Mouse (Mus musculus) forebrain, embryonic 15.5 days (tissue): ENCODE results near the gene Irak3. TPM values are rescaled to one million over a fixed set of nuclear protein-coding genes. Genes with fewer than 3 reads are reported as not detected.
A peak's percentile ranks its signal among the peaks of the same experiment; 100 is the strongest.

Source experiments
- ATAC-seq: fragments of 200-750 bp; cut with Nextera tagmentation; replicated peaks from 2 replicates; pipeline ENCODE4 v1.8.0; 2017; ENCODE audit warnings: mild to moderate bottlenecking, moderate TSS enrichment, moderate library complexity
- H3K27ac ChIP-seq: fragments of 300-500 bp; sonication (generic); replicated peaks from 2 replicates; pipeline ENCODE4 v1.5.1; 2015; ENCODE audit warnings: mild to moderate bottlenecking, inconsistent platforms
- H3K27me3 ChIP-seq: fragments of 300-500 bp; sonication (generic); 2 replicates; pipeline ENCODE4 v1.6.1; 2015; ENCODE audit warnings: inconsistent platforms
- H3K36me3 ChIP-seq: fragments of 300-500 bp; sonication (generic); 2 replicates; pipeline ENCODE4 v1.6.1; 2015; ENCODE audit warnings: mild to moderate bottlenecking, inconsistent platforms
- H3K4me1 ChIP-seq: fragments of 300-500 bp; sonication (generic); 2 replicates; pipeline ENCODE4 v1.6.1; 2015; ENCODE audit warnings: inconsistent platforms
- H3K4me2 ChIP-seq: fragments of 300-500 bp; sonication (generic); replicated peaks from 2 replicates; pipeline ENCODE4 v1.6.1; 2015; ENCODE audit warnings: mild to moderate bottlenecking, inconsistent platforms
- H3K4me3 ChIP-seq: fragments of 300-500 bp; sonication (generic); 2 replicates; pipeline ENCODE4 v1.5.1; 2015; ENCODE audit warnings: mild to moderate bottlenecking, inconsistent platforms
- H3K9ac ChIP-seq: fragments of 300-500 bp; sonication (generic); replicated peaks from 2 replicates; pipeline ENCODE4 v1.6.1; 2015; ENCODE audit warnings: mild to moderate bottlenecking, inconsistent platforms
- H3K9me3 ChIP-seq: fragments of 300-500 bp; sonication (generic); 2 replicates; pipeline ENCODE4 v1.6.1; 2016; ENCODE audit warnings: inconsistent platforms
- WGBS: fragments of 180-500 bp; shearing (Covaris S2); methylation state at CpG from one replicate; pipeline ENCODE4 v1.1.7; 2015; ENCODE audit warnings: mixed read lengths; 5-methylcytosine and 5-hydroxymethylcytosine counted together
- polyA plus RNA-seq: library from polyadenylated mRNA; unstranded; fragments of >200 nt; fragmentation: Nextera tagmentation; extraction: Ambion mirVana; gene quantifications from 2 replicates; pipeline ENCODE4 v1.2.1, GENCODE M21; 2015

Irak3 gene
- polyA plus RNA-seq: 0.19 and 0.34 TPM in 2 replicates

- Histone ChIP-seq H3K36me3 (no peaks in the 10 kb centered on the region), H3K9me3 (no peaks in the 10 kb centered on the region), H3K27ac (no peak within 1 kb of the TSS), H3K4me1 (peaks cover 9% of the 10 kb centered on the region), H3K27me3 (peaks cover 12% of the 10 kb centered on the region; the same call in 1 of the 2 replicates), H3K9ac (peak within 1 kb of the TSS; percentile 27), H3K4me2 (peak within 1 kb of the TSS; percentile 83), H3K4me3 (peak within 1 kb of the TSS; percentile 45)
- peak; percentile 69 for ATAC-seq
- WGBS: 1% methylated on average over 13 of the region's 13 CpGs
Measured at GRCm38 (mm10) chr10:120201961-120202402, at the start of gene Irak3. Gene Irak3, minus strand, starts transcription at chr10:120202130.

GRCm38 (mm10) chr10:120250911-120251683 is 49.2 kb upstream of the Irak3 start:
- H3K36me3 ChIP-seq: no peaks in the 10 kb centered on the region
- H3K4me1 ChIP-seq: no peaks in the 10 kb centered on the region
- WGBS: 50% methylated on average over 11 of the region's 11 CpGs
- H3K4me2 ChIP-seq: no peak overlapping the region
- no peaks in the 10 kb centered on the region for H3K9me3 ChIP-seq
- H3K27ac ChIP-seq: no peak overlapping the region
- ATAC-seq: no peak
- H3K4me3 ChIP-seq: no peak overlapping the region
- H3K9ac ChIP-seq: no peak overlapping the region
- no peaks in the 10 kb centered on the region for H3K27me3 ChIP-seq

- WGBS: 47% methylated on average over 9 of the region's 9 CpGs
- H3K4me1 ChIP-seq: no peaks in the 10 kb centered on the region
- H3K36me3 ChIP-seq: no peaks in the 10 kb centered on the region
- no peak overlapping the region for H3K9ac ChIP-seq
- no peaks in the 10 kb centered on the region for H3K9me3 ChIP-seq
- H3K4me2 ChIP-seq: no peak overlapping the region
- H3K27ac ChIP-seq: no peak overlapping the region
- no peaks in the 10 kb centered on the region for H3K27me3 ChIP-seq
- ATAC-seq: no peak
- no peak overlapping the region for H3K4me3 ChIP-seq
Measured at GRCm38 (mm10) chr10:120246994-120247750, 45.2 kb upstream of the Irak3 start.

GRCm38 (mm10) chr10:120245681-120246080 is 43.8 kb upstream of the Irak3 start:
- Histone ChIP-seq H3K27me3 (no peaks in the 10 kb centered on the region), H3K27ac (no peak overlapping the region), H3K36me3 (no peaks in the 10 kb centered on the region), H3K4me3 (no peak overlapping the region), H3K9ac (no peak overlapping the region), H3K4me1 (no peaks in the 10 kb centered on the region), H3K9me3 (no peaks in the 10 kb centered on the region), H3K4me2 (no peak overlapping the region)
- 85% methylated on average over 5 of the region's 5 CpGs for WGBS
- ATAC-seq: no peak

- Histone ChIP-seq H3K36me3 (no peaks in the 10 kb centered on the region), H3K9ac (no peak overlapping the region), H3K27me3 (no peaks in the 10 kb centered on the region), H3K4me2 (no peak overlapping the region), H3K4me3 (no peak overlapping the region), H3K9me3 (no peaks in the 10 kb centered on the region), H3K27ac (no peak overlapping the region), H3K4me1 (no peaks in the 10 kb centered on the region)
- ATAC-seq: no peak
- 83% methylated on average over 6 of the region's 6 CpGs for WGBS
Measured at GRCm38 (mm10) chr10:120242421-120242820, 40.5 kb upstream of the Irak3 start.

- H3K9me3 ChIP-seq: no peaks in the 10 kb centered on the region
- no peaks in the 10 kb centered on the region for H3K36me3 ChIP-seq
- no peak for ATAC-seq
- no peaks in the 10 kb centered on the region for H3K27me3 ChIP-seq
- H3K4me3 ChIP-seq: no peak overlapping the region
- no peak overlapping the region for H3K9ac ChIP-seq
- no peak overlapping the region for H3K4me2 ChIP-seq
- 71% methylated on average over 6 of the region's 6 CpGs for WGBS
- H3K4me1 ChIP-seq: no peaks in the 10 kb centered on the region
- H3K27ac ChIP-seq: no peak overlapping the region
Measured at GRCm38 (mm10) chr10:120239476-120239875, 37.5 kb upstream of the Irak3 start.

- H3K4me2 ChIP-seq: no peak overlapping the region
- no peak for ATAC-seq
- no peaks in the 10 kb centered on the region for H3K9me3 ChIP-seq
- no peak overlapping the region for H3K4me3 ChIP-seq
- 84% methylated on average over 8 of the region's 8 CpGs for WGBS
- H3K4me1 ChIP-seq: no peaks in the 10 kb centered on the region
- no peaks in the 10 kb centered on the region for H3K36me3 ChIP-seq
- H3K9ac ChIP-seq: no peak overlapping the region
- H3K27me3 ChIP-seq: no peaks in the 10 kb centered on the region
- no peak overlapping the region for H3K27ac ChIP-seq
Measured at GRCm38 (mm10) chr10:120238241-120238640, 36.3 kb upstream of the Irak3 start.

- H3K27ac ChIP-seq: no peak overlapping the region
- WGBS: 81% methylated on average over 9 of the region's 9 CpGs
- H3K9ac ChIP-seq: no peak overlapping the region
- H3K36me3 ChIP-seq: peaks cover 7% of the 10 kb centered on the region
- H3K27me3 ChIP-seq: no peaks in the 10 kb centered on the region
- H3K4me2 ChIP-seq: no peak overlapping the region
- no peak overlapping the region for H3K4me3 ChIP-seq
- no peaks in the 10 kb centered on the region for H3K9me3 ChIP-seq
- no peak for ATAC-seq
- H3K4me1 ChIP-seq: no peaks in the 10 kb centered on the region
Measured at GRCm38 (mm10) chr10:120236855-120237254, 34.9 kb upstream of the Irak3 start.

- no peak overlapping the region for H3K4me3 ChIP-seq
- H3K4me2 ChIP-seq: no peak overlapping the region
- no peak overlapping the region for H3K27ac ChIP-seq
- WGBS: 35% methylated on average over 18 of the region's 18 CpGs
- peaks cover 8% of the 10 kb centered on the region; the same call in 1 of the 2 replicates for H3K4me1 ChIP-seq
- peak; percentile 26; the same call in 1 of the 2 replicates for ATAC-seq
- no peaks in the 10 kb centered on the region for H3K9me3 ChIP-seq
- no peak overlapping the region for H3K9ac ChIP-seq
- peaks cover 30% of the 10 kb centered on the region for H3K36me3 ChIP-seq
- H3K27me3 ChIP-seq: no peaks in the 10 kb centered on the region
Measured at GRCm38 (mm10) chr10:120233655-120234367, 31.9 kb upstream of the Irak3 start.

- no peak overlapping the region for H3K27ac ChIP-seq
- peaks cover 22% of the 10 kb centered on the region for H3K4me1 ChIP-seq
- peaks cover 35% of the 10 kb centered on the region for H3K36me3 ChIP-seq
- 33% methylated on average over 5 of the region's 5 CpGs for whole genome bisulfite sequencing
- no peak overlapping the region for H3K9ac ChIP-seq
- H3K4me3 ChIP-seq: no peak overlapping the region
- no peaks in the 10 kb centered on the region for H3K27me3 ChIP-seq
- no peak for ATAC-seq
- no peaks in the 10 kb centered on the region for H3K9me3 ChIP-seq
- no peak overlapping the region for H3K4me2 ChIP-seq
Measured at GRCm38 (mm10) chr10:120231718-120232117, 29.8 kb upstream of the Irak3 start.

GRCm38 (mm10) chr10:120226871-120227661 is 25.1 kb upstream of the Irak3 start, which contains the start of gene Llph:
Gene Llph, plus strand, starts transcription at chr10:120227070.
- peak within 1 kb of the TSS; percentile 68 for H3K9ac ChIP-seq
- peaks cover 22% of the 10 kb centered on the region for H3K4me1 ChIP-seq
- H3K4me3 ChIP-seq: peak within 1 kb of the TSS; percentile 70
- under 1% methylated on average over 57 of the region's 57 CpGs for WGBS
- H3K36me3 ChIP-seq: peaks cover 29% of the 10 kb centered on the region
- no peaks in the 10 kb centered on the region for H3K9me3 ChIP-seq
- peak within 1 kb of the TSS; percentile 39; the same call in 1 of the 2 replicates for H3K27ac ChIP-seq
- H3K27me3 ChIP-seq: no peaks in the 10 kb centered on the region
- peak within 1 kb of the TSS; percentile 87 for H3K4me2 ChIP-seq
- ATAC-seq: peak; percentile 96
